Mouse (Mus musculus): ENCODE results near the gene Bean1.

GRCm38 (mm10) chr8:104170118-104171049 lies at the start of gene Bean1:
- TF ChIP-seq EP300 (IDR thresholded peaks at IDR 0.05; ENCODE audit: low read depth) (no peak), CTCF (IDR thresholded peaks at IDR 0.05; ENCODE audit: low read depth) (no peak)

Measured in liver, embryonic 14.5 days (tissue).